Mouse (Mus musculus) lung, postnatal 0 days (tissue): ENCODE results near the gene Kcnc1. TPM values are rescaled to one million over a fixed set of nuclear protein-coding genes. Genes with fewer than 3 reads are reported as not detected.

Experiments
- ATAC-seq: fragments of 200-750 bp; cut with Nextera tagmentation; 2 replicates; pipeline ENCODE4 v1.8.0; 2017; ENCODE audit warnings: moderate library complexity
- DNase-seq: peaks from one replicate; pipeline ENCODE4 v3.0.0-alpha.2; 2016; ENCODE audit warnings: low spot score
- H3K27ac ChIP-seq: fragments of 300-500 bp; sonication (generic); 2 replicates; pipeline ENCODE4 v1.5.1; 2014; ENCODE audit warnings: antibody characterized with exemption, mild to moderate bottlenecking, low read length, mixed read lengths
- H3K27me3 ChIP-seq: fragments of 300-500 bp; sonication (generic); replicated peaks from 2 replicates; pipeline ENCODE4 v1.6.1; 2014; ENCODE audit warnings: low read length, mixed read lengths; ENCODE audit not compliant: insufficient read depth
- H3K36me3 ChIP-seq: fragments of 300-500 bp; sonication (generic); 2 replicates; pipeline ENCODE4 v1.6.1; 2014; ENCODE audit warnings: low read length, mixed read lengths; ENCODE audit not compliant: insufficient read depth
- H3K4me1 ChIP-seq: fragments of 300-500 bp; sonication (generic); 2 replicates; pipeline ENCODE4 v1.6.1; 2014; ENCODE audit warnings: antibody characterized with exemption, low read depth, low read length, mixed read lengths; ENCODE audit not compliant: insufficient read depth
- H3K4me2 ChIP-seq: fragments of 300-500 bp; sonication (generic); replicated peaks from 2 replicates; pipeline ENCODE4 v1.6.1; 2014; ENCODE audit warnings: low read depth, mild to moderate bottlenecking, low read length, moderate library complexity, mixed read lengths
- H3K4me3 ChIP-seq: fragments of 300-500 bp; sonication (generic); 2 replicates; pipeline ENCODE4 v1.5.1; 2014; ENCODE audit warnings: low read depth, low read length
- H3K9ac ChIP-seq: fragments of 300-500 bp; sonication (generic); replicated peaks from 2 replicates; pipeline ENCODE4 v1.6.1; 2014; ENCODE audit warnings: low read depth, mild to moderate bottlenecking
- H3K9me3 ChIP-seq: fragments of 300-500 bp; sonication (generic); 2 replicates; pipeline ENCODE4 v1.6.1; 2016; ENCODE audit warnings: low read length, mixed read lengths
- CTCF ChIP-seq: IDR thresholded peaks from 2 replicates; pipeline ENCODE4 v1.5.1; 2016; ENCODE audit warnings: antibody characterized with exemption, mild to moderate bottlenecking
- EP300 ChIP-seq: IDR thresholded peaks from 2 replicates; pipeline ENCODE4 v1.6.1; 2016; ENCODE audit warnings: antibody characterized with exemption, mild to moderate bottlenecking, control low read depth
- WGBS: fragments of 180-500 bp; shearing (Covaris S2); extraction: QIAGEN DNeasy Blood & Tissue Kit; methylation state at CpG from one replicate; pipeline ENCODE4 v1.1.7; 2014; 5-methylcytosine and 5-hydroxymethylcytosine counted together
- polyA plus RNA-seq: library from polyadenylated mRNA; unstranded; fragments of >200 nt; fragmentation: Nextera tagmentation; extraction: Ambion mirVana; gene quantifications from 2 replicates; pipeline ENCODE4 v1.2.1, GENCODE M21; 2015

Kcnc1 gene
- polyA plus RNA-seq, 1 experiment from 2014 or later, result 0.07 TPM

- WGBS, result 84% methylated on average over 5 of the region's 5 CpGs
Observed at GRCm38 (mm10) chr7:46486761-46487160, 90.5 kb downstream of the Kcnc1 start.

GRCm38 (mm10) chr7:46487354-46487753 lies 91.1 kb downstream of the Kcnc1 start:
- no peak overlapping the region for H3K27ac ChIP-seq

More at GRCm38 (mm10) chr7:46486761-46487160, 90.5 kb downstream of the Kcnc1 start:
- no peak for ATAC-seq
- H3K4me1 ChIP-seq, result peaks cover 8% of the 10 kb centered on the region; the same call in 1 of the 2 replicates
- no peak overlapping the region for H3K27ac ChIP-seq
- no peaks in the 10 kb centered on the region for H3K36me3 ChIP-seq
- H3K4me3 ChIP-seq, result no peak overlapping the region
- no peak for DNase-seq
- H3K9me3 ChIP-seq, result no peaks in the 10 kb centered on the region
- H3K9ac ChIP-seq, result no peak overlapping the region
- TF ChIP-seq CTCF, result no peak
- no peak for TF ChIP-seq EP300
- no peaks in the 10 kb centered on the region for H3K27me3 ChIP-seq
- H3K4me2 ChIP-seq, result no peak overlapping the region

More at GRCm38 (mm10) chr7:46487354-46487753, 91.1 kb downstream of the Kcnc1 start:
- Histone ChIP-seq H3K4me1 (peaks cover 2% of the 10 kb centered on the region; the same call in 1 of the 2 replicates), H3K36me3 (no peaks in the 10 kb centered on the region), H3K4me2 (no peak overlapping the region), H3K9ac (no peak overlapping the region), H3K27me3 (no peaks in the 10 kb centered on the region), H3K9me3 (no peaks in the 10 kb centered on the region), H3K4me3 (no peak overlapping the region)
- no peak for TF ChIP-seq CTCF
- no peak for TF ChIP-seq EP300
- peak; percentile 67 for ATAC-seq
- DNase-seq, result peak; percentile 32
- 42% methylated on average over 4 of the region's 4 CpGs for WGBS

Other genes with a start within 250 kb of the Kcnc1 start
- 0.92 and 1.1 TPM in 2 replicates for gene Abcc8, start 216.5 kb upstream of the Kcnc1 start, polyA plus RNA-seq
- 0.13 TPM in 1 of 2 replicates, not detected in the other for gene Ush1c, start 158.0 kb upstream of the Kcnc1 start, polyA plus RNA-seq
- gene Otog, start 155.5 kb upstream of the Kcnc1 start, polyA plus RNA-seq, result not detected in 2 replicates
- gene Myod1, start 20.0 kb upstream of the Kcnc1 start, polyA plus RNA-seq, result not detected in 2 replicates
- gene Sergef, start 243.3 kb downstream of the Kcnc1 start, polyA plus RNA-seq, result 7.2 and 8.3 TPM in 2 replicates